Mouse (Mus musculus): ENCODE measurements around the gene Cyfip2. TPM values are rescaled to one million over a fixed set of nuclear protein-coding genes. Genes with fewer than 3 reads are reported as not detected.

Cyfip2 gene
- 100 to 1,000 TPM; 534 to 625 (median 593) TPM for total RNA-seq (2022)

DNA sequence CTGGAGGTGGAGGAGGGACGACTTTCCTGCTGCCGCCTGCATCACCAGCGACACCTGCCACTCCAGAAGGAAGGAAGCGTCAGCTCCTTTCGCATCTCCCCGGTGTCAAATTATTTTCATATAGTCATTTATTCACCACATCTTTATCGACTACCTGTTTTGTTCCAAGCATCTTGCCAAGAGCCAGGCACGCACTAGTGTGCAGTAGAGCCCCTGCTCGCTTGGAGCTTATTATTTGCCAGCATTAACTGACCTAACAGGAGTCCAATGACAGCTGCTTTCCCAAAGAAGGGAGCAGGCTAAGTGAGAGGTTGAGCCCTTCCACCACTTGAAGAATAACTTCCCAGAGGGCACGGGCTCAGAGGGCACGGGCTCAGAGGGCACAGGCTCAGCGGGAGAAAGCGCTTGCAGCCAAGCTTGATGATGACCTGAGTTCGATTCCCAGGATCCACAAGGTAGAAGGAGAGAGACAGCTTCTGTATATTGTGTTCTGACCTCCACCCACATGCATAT is at the start of gene Cyfip2:
TSS of gene Cyfip2 (minus strand) at position 337 of the 513 bp plus-strand sequence.
- DNase-seq (ENCODE audit: low spot score in 2 of 2) = peak in 1 of 2 experiments; percentile 56

DNA sequence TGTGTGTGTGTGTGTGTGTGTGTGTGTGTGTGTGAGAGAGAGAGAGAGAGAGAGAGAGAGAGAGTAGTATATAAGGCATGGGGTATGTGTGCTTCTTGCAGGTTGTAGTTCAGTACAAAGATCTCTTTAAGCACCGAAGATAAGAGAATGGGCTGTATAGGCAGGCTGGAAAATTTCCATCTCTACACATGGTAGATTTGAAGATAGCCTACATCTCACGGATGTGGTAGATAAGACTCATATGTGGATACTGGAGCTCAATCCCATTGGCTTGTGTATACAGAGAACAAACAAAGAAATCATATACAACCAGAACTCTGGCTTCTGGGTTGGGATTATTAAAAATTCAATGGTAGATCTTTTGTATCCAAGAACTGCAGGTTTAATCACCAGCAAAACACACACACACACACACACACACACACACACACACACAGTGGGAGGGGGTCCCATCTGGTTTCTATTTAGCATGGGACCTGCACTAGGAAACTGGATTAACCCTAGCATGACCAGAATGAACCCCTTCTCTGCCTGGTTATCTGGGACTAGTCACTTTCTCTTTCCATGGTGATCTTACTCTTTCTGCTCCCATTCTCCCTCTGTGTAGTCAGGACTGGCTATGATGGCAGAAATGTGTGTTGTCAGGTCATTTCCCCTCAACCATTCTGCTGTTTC is 48.5 kb upstream of the Cyfip2 start:
- DNase-seq (ENCODE audit: low spot score in 2 of 2) = no peak

DNA sequence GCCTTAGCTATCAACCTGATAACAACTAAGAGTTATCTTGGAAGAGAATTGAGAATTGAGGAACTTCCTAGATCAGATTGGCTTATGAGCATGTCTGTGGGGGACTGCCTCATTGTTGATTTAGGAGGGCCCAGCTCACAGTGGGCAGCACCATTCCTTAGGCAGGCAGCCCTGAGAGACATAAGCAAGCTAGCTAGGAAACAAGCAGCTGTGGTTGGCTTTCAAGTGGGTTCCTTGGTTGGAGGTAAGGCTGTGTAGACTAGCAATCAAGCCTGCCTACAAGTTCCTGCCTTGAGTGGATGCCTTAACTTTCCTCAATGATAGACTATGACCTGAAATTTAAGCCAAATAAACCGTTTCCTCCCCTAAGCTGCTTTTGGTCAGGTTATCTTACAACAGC is 45.7 kb upstream of the Cyfip2 start:
- DNase-seq (ENCODE audit: low spot score in 2 of 2) = no peak

DNA sequence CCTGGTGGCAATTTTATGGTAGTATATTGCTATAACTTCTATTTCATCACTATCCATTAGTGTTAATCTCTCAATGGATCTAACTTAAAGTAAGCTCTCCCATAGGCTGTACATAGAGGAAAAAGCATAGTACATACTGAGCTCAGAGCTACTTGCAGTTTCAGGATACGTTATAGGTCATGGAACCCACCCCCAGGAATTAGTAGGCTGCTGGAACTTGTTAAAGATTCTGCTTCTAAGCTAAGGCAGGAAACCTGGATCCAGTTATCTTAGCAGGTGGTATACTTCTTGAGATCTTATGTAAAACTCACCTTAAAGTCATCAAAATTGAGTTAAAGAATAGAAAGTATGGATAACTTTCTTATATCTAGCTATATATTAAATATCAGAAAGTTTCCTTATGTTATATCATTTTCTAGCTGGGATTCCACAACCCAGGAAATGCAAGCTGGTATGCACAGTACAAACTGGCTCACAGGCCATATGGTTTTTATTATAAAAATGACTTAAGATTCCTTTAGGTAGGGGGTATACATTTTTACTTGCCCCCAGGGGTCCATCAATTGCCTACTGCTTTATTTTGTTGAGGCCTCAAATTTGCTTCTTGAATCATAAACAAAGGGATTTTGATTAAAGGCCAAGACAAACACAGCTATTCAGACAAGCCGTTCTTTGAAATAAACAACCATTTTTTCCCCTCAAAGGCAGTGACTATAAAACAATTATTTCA is 37.2 kb upstream of the Cyfip2 start:
- DNase-seq (ENCODE audit: low spot score in 2 of 2) = no peak

DNA sequence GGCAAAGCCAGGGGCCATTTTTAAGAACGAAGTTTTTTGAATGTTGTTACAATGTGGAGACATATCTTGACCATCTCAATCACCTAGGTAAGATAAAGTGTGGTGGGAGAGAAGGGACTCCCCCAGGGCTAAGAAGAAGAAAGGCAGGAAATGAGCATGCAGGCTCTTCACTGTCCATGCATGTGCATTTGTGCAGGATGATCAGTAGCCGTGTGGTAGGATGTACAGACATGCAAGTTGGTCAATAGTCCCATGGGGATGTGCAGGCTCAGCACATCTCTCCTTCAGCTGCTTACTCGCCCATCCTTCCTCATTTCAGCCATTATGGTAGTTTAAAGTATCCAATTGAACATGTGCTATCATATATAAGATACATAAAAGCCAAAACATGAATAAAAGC is 35.8 kb upstream of the Cyfip2 start:
- DNase-seq (ENCODE audit: low spot score in 2 of 2) = no peak

DNA sequence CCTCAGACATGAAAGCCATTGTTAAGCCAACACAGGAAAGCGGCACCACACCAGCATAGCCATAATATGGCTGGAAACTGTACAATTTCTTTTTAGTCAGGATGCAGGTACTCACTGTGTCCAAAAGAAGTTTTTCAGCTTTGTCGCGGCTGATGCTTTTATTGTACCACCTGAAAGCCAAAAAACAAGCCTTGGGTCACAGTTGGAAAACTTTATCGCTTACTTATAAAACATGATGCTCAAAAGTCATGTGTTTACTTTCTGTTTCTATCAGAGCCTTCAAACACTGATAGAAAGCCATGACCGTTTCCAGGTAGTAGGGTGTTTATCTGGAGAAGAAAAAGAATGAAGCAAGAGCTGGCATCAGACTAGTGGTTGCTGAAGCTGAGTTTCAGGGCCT is 35.1 kb upstream of the Cyfip2 start:
- no peak for DNase-seq (ENCODE audit: low spot score in 2 of 2)

DNA sequence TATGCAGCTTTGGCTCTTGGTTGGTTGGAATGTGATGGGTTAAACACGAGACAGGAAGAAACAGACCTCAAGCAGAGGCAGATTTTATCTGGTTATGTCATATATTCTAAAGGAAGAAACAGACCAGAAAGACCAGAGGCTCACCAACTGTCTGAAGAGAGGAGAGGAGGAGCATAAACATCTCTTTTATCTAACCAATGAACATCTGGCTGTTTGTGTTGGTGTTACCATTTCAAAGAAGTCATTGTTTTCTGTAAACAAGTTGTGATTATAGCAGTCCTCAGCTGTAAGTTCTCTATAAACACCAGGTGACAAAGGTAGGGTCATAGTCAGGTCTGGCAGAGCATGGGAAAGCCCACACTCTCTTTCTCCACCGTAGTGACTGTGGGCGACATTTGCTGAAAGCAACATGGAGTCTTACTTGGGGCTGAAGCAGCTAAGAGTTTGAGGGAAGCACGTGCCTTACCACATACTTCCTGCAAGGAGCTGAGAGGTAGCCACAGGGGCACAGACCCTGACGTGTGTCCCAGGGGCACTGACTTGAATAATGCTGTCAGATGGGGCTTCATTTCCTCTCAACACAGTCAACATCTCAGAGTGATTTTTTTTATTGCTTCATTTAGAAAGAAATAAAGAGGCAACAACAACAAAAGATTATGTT is 31.4 kb upstream of the Cyfip2 start:
- no peak for DNase-seq (ENCODE audit: low spot score in 2 of 2)

DNA sequence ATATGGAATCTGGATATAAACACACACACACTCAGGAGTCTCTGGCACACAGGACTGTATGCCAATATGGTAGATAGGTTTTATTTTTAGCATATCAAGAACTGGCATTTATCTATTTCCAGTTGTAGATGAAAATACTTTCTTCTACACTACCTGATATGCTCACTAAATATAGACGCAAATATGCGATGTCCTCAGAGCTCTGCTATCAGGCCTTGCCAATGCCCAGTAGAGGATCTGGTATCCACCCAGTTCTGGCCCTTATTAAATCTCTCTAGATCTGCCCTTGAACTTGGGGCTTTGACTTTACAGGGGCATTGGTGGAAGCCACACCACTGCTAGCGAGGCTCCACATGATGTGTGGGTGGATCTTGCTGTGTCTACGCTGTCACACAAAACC is 29.3 kb upstream of the Cyfip2 start:
- DNase-seq (ENCODE audit: low spot score in 2 of 2) = no peak

DNA sequence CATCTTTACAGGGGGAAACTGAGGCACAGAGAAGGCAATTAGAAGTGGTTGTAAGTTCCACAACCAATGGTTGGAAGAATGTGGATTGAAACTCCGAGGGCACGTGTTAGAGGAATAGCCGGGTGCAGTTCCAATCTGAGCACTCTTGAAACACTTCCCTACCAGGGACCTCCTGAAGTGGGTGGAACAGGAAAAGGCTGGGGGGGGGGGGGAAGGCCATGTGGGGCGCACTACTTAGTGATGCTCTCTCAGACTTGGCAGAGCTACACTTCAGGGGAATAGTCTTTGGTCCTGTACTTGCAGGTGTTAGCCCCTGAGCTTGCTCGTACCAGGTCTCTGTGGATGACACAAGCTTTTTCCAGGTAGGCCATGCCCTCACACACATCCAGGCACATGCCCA is 23.4 kb upstream of the Cyfip2 start:
- no peak for DNase-seq (ENCODE audit: low spot score in 2 of 2)

DNA sequence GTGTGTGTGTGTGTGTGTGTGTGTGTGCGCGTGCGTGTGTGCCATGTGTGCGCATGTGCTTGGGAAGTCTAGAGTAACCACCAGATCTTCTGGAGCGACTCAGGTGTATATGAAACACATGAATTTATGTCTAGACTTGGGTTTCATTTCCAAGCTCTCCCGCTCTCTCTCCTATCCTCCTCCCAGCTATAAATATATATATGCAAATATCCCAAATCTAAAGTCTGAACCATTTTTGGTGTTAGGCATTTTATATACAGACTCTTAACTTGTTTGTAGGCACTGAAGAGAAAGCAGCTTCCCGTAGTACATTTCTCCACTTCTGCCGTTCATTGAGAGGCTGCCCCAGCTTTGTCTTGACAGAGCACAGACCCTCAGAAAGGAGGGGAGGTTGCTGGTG is 19.6 kb upstream of the Cyfip2 start:
- no peak for DNase-seq (ENCODE audit: low spot score in 2 of 2)

DNA sequence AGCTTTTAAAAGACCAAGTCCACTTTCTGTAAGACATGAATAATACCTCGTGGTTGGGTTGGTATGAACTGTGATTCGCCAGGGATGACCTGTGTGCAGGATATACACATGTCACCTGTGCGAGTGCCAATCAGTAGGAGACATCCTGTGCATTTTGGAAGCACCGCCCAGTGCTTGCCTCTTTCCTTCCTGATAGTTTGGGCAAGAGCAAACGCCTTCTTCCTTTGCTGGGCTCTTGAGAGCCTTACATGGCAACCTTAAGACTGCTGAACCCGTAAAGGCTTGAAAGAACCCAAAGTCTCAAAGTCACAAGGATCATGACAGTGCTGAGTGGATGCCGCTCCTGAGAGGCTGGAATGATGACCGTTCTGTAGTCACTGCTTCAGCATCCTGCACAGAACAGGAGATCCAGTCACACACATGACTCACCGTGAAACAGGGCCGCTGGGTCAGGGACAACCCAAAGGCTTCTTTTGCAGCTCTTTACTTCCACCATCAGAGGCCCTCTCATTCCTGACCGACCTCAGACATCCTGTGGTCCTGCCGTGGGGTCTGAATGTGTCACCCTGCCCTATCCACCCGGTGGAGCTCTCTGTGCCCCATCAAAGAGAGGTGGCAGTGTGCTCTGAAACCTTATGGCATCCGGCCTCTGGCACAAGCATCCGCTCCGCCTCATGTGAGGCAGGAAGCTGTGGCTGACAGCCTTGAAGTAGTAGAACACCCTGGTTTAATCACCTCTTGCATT is 13.8 kb upstream of the Cyfip2 start:
- no peak for DNase-seq (ENCODE audit: low spot score in 2 of 2)

DNA sequence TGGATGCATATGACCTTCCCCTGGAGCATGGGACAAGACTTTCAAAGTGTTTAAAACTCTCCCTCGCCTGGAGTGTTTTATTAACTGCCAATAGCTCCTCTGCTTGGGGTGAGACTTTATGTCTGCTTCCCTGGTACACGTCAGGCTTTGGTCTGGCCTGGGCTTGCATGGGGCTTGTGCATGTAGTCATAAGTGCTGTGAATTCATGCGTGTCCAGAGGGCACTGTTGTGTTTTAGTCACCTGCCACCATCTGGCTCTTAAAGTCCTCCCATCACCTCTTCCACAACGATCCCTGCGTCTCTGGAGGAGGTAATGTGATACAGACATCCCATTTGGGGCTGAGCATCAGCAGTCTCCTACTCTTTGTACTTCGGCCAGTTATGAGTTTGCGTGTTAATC is 8.9 kb upstream of the Cyfip2 start:
- DNase-seq (ENCODE audit: low spot score in 2 of 2) = no peak

DNA sequence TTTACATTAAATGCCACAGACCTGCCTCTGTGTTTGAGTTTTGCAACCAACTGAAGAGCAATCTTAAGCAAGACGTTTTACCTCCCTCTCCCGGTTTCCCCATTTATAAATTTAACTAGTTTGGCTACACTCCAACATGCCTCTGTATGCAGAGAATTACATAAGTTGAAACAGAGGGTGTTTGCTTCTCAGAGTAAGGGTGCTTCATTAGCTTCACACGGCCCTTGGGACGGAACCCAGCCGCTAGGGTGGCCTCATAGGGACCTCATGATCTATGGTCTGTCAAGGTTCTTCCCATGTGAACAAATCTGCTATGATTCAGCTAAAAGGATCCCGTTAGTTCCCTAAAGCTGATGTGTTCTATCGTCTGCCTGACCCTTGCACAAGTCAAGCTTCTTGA is 1.9 kb upstream of the Cyfip2 start:
- DNase-seq (ENCODE audit: low spot score in 2 of 2) = no peak

DNA sequence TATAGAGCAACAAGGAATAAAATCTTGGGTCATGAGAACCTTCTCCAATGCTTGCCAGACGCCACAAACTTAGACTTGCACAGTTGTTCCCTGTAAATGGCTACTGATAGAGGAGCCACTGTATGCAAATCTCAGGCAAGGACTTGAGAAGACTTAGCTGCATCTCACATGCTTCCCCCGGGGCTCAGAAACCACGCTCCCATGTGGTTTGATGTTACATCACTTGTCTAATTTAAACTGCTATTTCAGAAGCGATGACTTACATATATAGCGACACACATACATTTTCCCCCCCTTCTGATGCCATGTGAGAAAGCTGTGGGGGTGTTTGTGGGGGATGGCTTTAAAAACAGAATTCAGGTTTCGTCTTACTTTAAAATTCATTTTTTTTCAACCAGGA is 1.2 kb upstream of the Cyfip2 start:
- peak in 1 of 2 experiments; percentile 87 for DNase-seq (ENCODE audit: low spot score in 2 of 2)

DNA sequence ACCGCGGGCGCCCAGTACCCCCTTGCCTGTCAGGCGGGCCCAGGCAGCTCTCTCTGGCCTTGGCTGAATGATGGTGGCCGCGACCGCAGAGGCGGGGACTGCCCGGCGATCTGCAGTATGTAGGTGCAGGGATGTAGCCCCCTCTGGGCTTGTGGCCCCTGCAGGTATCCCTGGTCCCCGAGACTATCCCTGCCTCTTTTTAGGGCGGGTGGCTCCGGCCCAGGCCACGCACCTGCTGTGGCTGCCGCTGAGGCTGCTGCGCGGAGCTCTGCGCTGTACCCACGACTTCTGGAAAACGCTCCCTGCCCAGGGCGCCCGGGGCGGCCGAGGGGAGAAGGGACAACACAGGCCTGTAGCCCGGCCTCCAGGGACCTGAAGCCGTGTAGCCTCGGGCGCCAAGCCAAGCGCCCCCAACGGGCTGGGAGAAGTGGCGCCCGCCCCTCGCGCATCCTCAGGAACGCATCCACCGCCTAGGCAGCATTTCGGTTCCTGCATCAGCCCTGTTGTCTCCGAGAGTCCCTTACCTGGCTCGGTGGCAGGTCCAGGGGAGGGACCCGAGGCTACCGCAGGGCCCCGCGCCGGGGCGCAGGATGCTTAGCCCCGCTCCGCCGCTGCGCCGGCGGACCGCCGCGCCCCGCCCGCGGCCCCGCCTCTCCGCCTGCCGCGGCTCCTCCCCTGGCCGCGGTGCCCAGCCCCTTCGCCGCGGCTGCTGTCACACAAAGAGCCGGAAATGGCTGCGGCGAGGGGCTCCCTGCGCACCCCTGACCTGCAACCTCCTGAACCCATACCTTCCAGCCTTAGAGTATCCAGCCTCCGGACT is 746 bp downstream of the Cyfip2 start:
- peak; percentile 48 to 53 for DNase-seq (ENCODE audit: low spot score in 2 of 2)

DNA sequence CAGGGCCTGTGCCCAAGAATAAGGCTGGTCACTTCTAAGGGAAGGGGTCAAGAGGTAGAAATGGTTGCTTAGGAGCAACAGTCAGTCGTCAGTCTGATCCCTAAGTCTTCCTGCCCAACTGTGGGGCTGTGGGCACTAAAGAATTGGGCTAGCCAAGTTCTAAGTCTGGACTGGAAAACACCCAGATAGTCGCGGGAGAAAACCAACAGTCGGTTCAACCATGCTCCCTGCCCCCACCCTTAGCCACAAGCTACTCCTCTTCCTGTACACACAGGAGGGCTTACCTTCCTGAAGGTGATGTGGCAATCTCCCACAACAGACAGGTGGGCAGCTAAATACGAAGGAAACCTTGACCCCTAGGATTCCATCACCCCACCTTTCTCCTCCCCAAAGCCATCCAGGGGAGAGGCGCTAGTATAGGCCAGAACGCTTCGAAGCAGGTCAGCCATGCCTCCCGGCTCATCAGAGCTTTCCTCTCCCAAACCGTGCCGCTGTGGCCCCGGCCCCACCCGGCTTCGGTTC is 1.4 kb downstream of the Cyfip2 start:
- DNase-seq (ENCODE audit: low spot score in 2 of 2) = no peak

DNA sequence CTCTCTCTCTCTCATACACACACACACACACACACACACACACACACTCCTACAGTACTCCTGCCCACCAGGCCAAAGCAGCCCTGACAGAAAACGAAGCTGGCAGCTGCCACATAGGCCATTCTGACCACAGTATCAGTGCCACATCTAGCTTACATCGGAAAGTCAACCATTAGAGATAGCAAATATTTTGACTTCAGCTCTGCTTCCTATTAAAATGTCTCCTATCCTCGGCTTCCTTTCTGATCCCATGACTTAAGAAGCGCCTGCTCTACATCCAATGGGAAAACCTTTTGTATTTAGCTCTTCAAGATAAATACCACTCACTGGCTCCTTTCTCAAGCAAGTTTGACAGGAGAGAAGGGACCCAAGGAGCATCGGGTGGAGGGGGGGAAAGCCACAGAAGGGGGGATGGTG is 2.0 kb downstream of the Cyfip2 start:
- DNase-seq (ENCODE audit: low spot score in 2 of 2) = no peak

DNA sequence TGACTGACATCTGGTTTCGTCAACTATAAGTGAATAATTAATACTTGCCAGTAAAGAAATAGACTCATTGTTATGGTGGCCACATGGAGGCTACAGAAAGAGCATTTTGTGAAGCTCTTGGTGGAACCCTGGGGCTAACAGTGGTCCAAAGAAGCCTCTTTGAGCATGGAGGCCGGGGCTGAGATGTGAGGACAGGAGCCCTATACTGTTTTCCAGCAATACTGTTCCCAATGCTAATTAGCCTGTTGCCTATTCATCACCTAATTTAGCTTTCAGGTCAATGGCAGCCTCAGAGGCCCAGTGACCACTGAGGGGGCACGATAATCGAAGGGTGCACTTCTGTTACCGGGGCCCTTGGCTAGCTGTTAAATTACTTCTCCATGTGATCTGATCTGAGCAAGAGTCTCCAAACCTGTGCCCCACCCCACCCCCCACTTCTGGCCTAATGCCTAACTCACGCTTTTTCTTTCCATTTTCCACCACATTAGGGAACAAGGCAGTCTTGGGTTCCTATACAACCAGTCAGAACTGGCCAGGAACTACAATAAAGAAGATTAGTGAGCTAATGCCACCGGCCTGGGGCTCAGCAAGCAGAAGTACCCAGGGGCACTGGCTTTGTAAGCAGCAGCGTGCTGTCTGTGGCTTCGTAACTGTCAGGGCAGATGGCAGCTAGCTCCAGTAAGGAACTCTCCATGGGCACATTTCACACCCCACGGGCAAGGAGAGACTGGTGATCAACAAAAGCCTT is 2.7 kb downstream of the Cyfip2 start:
- no peak for DNase-seq (ENCODE audit: low spot score in 2 of 2)

DNA sequence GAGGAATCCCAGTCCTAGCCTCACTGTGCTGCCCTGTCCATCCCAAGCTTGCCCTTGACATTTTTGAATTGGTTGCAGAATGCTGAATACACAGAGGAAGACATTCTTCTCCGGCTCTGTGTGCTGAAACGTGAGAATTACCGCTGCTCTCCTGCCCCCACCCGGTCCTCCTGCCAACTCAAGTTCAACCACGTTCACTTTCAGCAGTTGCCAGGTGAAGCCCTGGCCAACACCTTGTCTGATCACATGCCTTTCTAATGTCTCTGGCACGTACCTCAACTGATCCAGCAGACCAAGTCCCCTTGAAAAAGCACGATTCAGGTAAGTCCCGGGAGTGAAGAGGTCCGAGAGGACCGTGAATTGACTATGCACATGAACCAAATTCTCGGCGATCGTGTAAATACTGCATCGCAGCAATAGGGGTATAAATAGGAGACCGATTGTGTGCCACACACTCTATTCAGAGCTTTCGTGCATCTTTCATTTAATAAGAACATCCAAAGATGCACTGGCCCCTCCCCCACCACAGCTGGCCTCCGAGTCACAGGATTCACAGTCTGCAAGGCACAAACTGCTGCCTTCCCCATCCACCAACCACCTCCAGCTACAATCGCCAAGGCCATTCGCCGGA is 3.4 kb downstream of the Cyfip2 start:
- DNase-seq (ENCODE audit: low spot score in 2 of 2) = peak; percentile 40 to 49

Data from left cerebral cortex, adult 8-10 months (tissue).